Mouse (Mus musculus) heart, adult 2 months (tissue): ENCODE data around the gene E2f8.

Experiments used
- CTCF ChIP-seq: fragments of 200-600 bp; IDR thresholded peaks from 2 replicates; pipeline ENCODE4 v1.8.1; 2022; ENCODE audit warnings: antibody characterized with exemption, mild to moderate bottlenecking, moderate library complexity
- POLR2A ChIP-seq: fragments of 200-500 bp; IDR thresholded peaks from 2 replicates; pipeline ENCODE4 v1.6.1; 2011; ENCODE audit warnings: mild to moderate bottlenecking, low read depth, low read length, control low read depth; ENCODE audit not compliant: insufficient read depth

DNA sequence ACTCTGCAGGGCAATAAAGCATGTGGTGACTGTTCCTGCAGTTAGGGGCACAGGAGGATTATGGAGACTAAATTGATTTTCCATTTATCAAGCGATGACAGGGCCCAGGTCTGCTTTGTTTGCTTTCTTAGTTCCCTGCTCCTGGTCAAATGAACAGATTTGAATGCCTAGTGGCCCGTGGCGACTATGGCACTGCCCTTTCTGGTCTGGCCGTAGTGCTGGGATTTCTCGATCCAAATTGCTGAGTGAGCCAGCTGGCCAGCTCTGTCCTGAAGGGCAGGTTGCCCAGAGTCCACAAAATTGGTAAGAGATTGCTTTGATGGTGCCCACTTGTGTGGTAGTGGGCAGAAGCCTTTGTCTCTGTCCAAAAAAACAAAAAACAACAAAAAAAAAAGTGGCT, 49.0 kb upstream of the E2f8 start:
- no peak for TF ChIP-seq POLR2A
- no peak for TF ChIP-seq CTCF
